Mouse (Mus musculus) heart, embryonic 14.5 days (tissue): ENCODE data around the gene Ubl7. TPM values are rescaled to one million over a fixed set of nuclear protein-coding genes. Genes with fewer than 3 reads are reported as not detected.
"Not testable (repeated sequence)": the region's sequence is repeated elsewhere in the genome, so short reads cannot be mapped to it uniquely, and the experiment has no call there.

Experiments
- ATAC-seq: fragments of 200-750 bp; cut with Nextera tagmentation; 2 replicates; pipeline ENCODE4 v1.8.0; 2017; ENCODE audit warnings: low read depth, moderate TSS enrichment; ENCODE audit not compliant: insufficient number of reproducible peaks, insufficient read depth, low FRiP score
- H3K27ac ChIP-seq, 2 experiments: fragments of 200-500 bp in 1 of 2; fragments of 300-500 bp in 1 of 2; sonication (generic) in 1 of 2; replicated peaks in 1 of 2; 2 replicates each; pipeline ENCODE4 v1.5.1; 2012 to 2014; ENCODE audit warnings: low read depth in 2 of 2, low read length in 2 of 2, control low read depth in 1 of 2, mild to moderate bottlenecking in 1 of 2, mixed read lengths in 1 of 2; ENCODE audit not compliant: control insufficient read depth in 1 of 2, insufficient read depth in 1 of 2
- H3K27me3 ChIP-seq: fragments of 300-500 bp; sonication (generic); 2 replicates; pipeline ENCODE4 v1.6.1; 2014; ENCODE audit warnings: mild to moderate bottlenecking, low read length, control low read depth; ENCODE audit not compliant: control insufficient read depth, insufficient read depth
- H3K36me3 ChIP-seq: fragments of 300-500 bp; sonication (generic); 2 replicates; pipeline ENCODE4 v1.6.1; 2014; ENCODE audit warnings: mild to moderate bottlenecking, control low read depth, low read length, mixed read lengths; ENCODE audit not compliant: control insufficient read depth, insufficient read depth
- H3K4me1 ChIP-seq, 2 experiments: fragments of 200-500 bp in 1 of 2; fragments of 300-500 bp in 1 of 2; sonication (generic) in 1 of 2; 2 replicates each; pipeline ENCODE4 v1.6.1; 2012 to 2014; ENCODE audit warnings: low read length in 2 of 2, control low read depth in 1 of 2, mixed read lengths in 1 of 2; ENCODE audit not compliant: control insufficient read depth in 2 of 2, insufficient read depth in 2 of 2
- H3K4me2 ChIP-seq: fragments of 300-500 bp; sonication (generic); 2 replicates; pipeline ENCODE4 v1.6.1; 2014; ENCODE audit warnings: mild to moderate bottlenecking, low read length
- H3K4me3 ChIP-seq, 2 experiments: fragments of 200-500 bp in 1 of 2; fragments of 300-500 bp in 1 of 2; sonication (generic) in 1 of 2; 2 replicates each; pipeline ENCODE4 v1.5.1; 2012 to 2014; ENCODE audit warnings: low read length in 2 of 2, mild to moderate bottlenecking in 2 of 2, control low read depth in 1 of 2, low read depth in 1 of 2, moderate library complexity in 1 of 2; ENCODE audit not compliant: control insufficient read depth in 1 of 2, insufficient read depth in 1 of 2
- H3K9ac ChIP-seq: fragments of 300-500 bp; sonication (generic); 2 replicates; pipeline ENCODE4 v1.6.1; 2014; ENCODE audit warnings: mild to moderate bottlenecking, low read length
- H3K9me3 ChIP-seq: fragments of 300-500 bp; sonication (generic); 2 replicates; pipeline ENCODE4 v1.6.1; 2016; ENCODE audit warnings: low read length, control low read depth; ENCODE audit not compliant: control insufficient read depth
- WGBS: fragments of 180-500 bp; shearing (Covaris S2); extraction: QIAGEN DNeasy Blood & Tissue Kit; methylation state at CpG from one replicate; pipeline ENCODE4 v1.1.7; 2014; 5-methylcytosine and 5-hydroxymethylcytosine counted together
- polyA plus RNA-seq: library from polyadenylated mRNA; unstranded; fragments of >200 nt; fragmentation: Nextera tagmentation; extraction: Ambion mirVana; gene quantifications from 2 replicates; pipeline ENCODE4 v1.2.1, GENCODE M21; 2014

Gene Ubl7
- polyA plus RNA-seq, 1 experiment from 2014 or later = 107 TPM

DNA sequence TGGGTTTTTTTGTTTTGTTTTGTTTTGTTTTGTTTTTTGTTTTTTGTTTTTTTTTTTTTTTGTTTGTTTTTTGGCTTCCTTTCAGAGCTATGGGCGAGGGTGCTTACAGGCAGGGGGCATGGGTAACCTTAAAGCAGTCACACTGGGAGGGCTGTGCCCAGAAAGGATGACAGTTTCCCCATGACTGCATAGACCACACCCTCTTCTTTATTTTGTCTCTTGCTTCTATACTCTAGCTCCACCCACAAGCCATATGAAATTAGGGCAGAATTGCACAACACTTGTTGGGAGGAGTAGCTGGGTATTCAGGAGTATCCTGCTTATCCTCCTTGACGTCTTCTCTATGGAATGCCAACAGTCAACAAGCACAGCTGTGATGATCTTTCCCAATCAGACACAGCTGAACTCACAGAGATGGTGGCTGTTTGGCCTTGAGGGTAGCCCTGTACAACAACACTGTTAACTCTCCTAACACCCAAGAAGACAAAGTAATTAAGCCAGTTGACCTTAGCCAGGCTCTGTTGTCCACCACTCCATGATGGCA lies 40.4 kb upstream of the Ubl7 start:
- Histone ChIP-seq H3K9ac (no peak overlapping the region), H3K4me1 (no peaks in the 10 kb centered on the region), H3K27me3 (no peaks in the 10 kb centered on the region), H3K36me3 (no peaks in the 10 kb centered on the region), H3K27ac (no peak overlapping the region), H3K4me3 (no peak overlapping the region), H3K9me3 (no peaks in the 10 kb centered on the region), H3K4me2 (no peak overlapping the region)
- ATAC-seq = no peak
- 54% methylated on average over 2 of the region's 2 CpGs for WGBS

DNA sequence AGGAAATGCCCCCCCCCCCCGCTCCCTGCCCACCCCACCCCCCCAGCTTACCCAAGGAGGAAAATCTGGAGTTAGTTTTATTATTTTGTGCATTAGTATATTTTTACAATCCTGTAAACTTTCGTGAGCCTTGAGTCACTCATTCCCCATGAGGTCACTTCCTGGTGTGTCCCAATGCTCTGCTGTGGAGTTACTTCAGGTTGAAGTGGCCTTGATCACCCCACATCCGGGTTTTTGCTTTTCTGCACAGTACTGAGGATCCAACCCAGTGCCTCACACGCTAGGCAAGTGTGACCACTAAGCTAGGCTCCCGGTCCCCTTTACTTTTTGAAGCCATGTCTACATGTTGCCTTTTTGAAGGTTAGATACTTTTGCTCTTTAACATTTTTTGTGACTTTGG lies 36.6 kb upstream of the Ubl7 start:
- no peak for ATAC-seq
- Histone ChIP-seq H3K4me2 (no peak overlapping the region), H3K27me3 (no peaks in the 10 kb centered on the region), H3K27ac (no peak overlapping the region), H3K36me3 (no peaks in the 10 kb centered on the region), H3K9ac (no peak overlapping the region), H3K4me1 (no peaks in the 10 kb centered on the region), H3K4me3 (no peak overlapping the region), H3K9me3 (no peaks in the 10 kb centered on the region)
- 63% methylated on average over 5 of the region's 5 CpGs for WGBS

DNA sequence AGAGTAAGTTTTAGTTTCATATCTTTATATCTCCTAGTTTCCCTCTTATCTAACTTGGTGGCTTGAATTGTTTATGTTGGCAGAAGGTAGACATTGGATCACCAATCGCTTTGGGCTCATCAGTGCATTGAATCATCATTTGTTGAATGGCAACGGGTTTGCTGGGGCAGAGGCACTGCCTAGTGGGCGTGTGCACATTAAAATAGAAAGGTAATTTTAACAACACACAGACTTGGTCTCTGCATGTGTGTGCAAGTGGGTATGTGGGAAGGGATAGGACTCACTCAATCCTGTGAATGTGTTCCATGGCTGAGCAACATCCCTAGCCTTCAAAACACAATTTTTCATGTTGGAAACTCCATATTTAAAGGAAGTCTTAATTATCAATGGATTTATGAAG lies 35.8 kb upstream of the Ubl7 start:
- no peaks in the 10 kb centered on the region for H3K27me3 ChIP-seq
- ATAC-seq = no peak
- H3K9me3 ChIP-seq = no peaks in the 10 kb centered on the region
- H3K4me1 ChIP-seq = no peaks in the 10 kb centered on the region
- 60% methylated on average over 3 of the region's 3 CpGs for WGBS
- H3K27ac ChIP-seq = no peak overlapping the region
- no peak overlapping the region for H3K9ac ChIP-seq
- H3K36me3 ChIP-seq = no peaks in the 10 kb centered on the region
- no peak overlapping the region for H3K4me2 ChIP-seq
- H3K4me3 ChIP-seq = no peak overlapping the region

DNA sequence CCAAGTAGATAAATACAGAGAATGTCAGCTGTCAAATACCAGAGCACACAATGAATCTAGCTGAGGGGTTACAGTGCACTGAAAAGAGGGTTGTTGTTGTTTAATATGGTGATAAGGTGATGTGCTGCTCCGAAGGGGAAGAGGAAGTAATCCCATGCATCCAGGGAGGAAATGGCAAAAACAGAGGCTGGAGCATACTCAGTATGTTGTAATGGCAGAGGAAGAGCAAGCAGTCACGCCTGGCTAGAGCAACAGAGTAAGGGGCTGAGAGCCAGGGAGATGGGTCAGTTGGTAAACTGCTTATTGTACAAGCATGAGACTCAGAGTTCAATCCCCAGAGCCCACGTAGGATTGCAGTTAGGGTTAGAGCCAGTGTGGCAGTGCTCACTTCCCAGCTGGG lies 31.6 kb upstream of the Ubl7 start:
- Histone ChIP-seq H3K27me3 (no peaks in the 10 kb centered on the region), H3K4me3 (no peak overlapping the region), H3K27ac (no peak overlapping the region), H3K9ac (no peak overlapping the region), H3K36me3 (no peaks in the 10 kb centered on the region), H3K4me2 (no peak overlapping the region), H3K4me1 (no peaks in the 10 kb centered on the region), H3K9me3 (no peaks in the 10 kb centered on the region)
- 36% methylated on average over 3 of the region's 3 CpGs for WGBS
- no peak for ATAC-seq

DNA sequence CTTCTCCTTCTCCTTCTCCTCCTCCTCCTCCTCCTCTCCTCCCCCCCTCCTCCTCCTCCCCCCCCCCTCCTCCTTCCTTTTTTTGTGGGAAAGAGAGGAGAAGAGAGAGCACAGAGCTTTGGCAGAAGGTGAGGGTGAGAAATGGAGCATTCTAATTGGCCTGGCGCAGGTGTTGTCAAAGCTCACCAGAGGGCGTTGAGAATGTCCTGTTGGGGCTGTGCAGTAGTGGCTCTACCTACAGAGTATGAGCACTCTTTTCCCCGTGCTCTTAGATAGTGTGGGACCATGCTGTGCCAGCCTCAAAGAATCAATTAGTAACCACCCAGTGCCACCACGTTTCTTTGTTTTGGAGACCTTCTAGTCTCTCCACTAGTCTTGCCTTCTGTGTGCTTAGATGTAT lies 30.5 kb upstream of the Ubl7 start:
- Histone ChIP-seq H3K4me2 (no peak overlapping the region), H3K36me3 (no peaks in the 10 kb centered on the region), H3K4me1 (no peaks in the 10 kb centered on the region), H3K27ac (no peak overlapping the region), H3K9me3 (no peaks in the 10 kb centered on the region), H3K9ac (no peak overlapping the region), H3K4me3 (no peak overlapping the region), H3K27me3 (no peaks in the 10 kb centered on the region)
- WGBS = 19% methylated on average over 4 of the region's 4 CpGs
- no peak for ATAC-seq

DNA sequence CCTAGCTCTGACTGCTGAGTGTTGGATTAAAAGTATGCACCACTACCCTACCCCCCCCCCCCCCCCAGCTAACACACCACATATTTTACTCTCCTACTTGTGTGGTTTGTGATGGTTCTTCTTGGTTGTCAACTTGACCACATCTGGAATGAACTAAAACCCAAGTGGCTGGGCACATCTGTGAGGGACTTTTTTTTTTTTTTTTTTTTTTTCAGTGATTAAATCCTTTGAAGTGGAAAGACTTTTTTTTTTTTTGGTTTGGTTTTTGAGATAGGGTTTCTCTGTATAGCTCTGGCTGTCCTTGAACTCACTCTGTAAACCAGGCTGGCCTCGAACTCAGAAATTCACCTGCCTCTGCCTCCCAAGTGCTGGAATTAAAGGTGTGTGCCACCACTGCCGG lies 29.0 kb upstream of the Ubl7 start:
- not testable (repeated sequence) for H3K4me3 ChIP-seq, ATAC-seq
- 69% methylated on average over 2 of the region's 2 CpGs for WGBS

DNA sequence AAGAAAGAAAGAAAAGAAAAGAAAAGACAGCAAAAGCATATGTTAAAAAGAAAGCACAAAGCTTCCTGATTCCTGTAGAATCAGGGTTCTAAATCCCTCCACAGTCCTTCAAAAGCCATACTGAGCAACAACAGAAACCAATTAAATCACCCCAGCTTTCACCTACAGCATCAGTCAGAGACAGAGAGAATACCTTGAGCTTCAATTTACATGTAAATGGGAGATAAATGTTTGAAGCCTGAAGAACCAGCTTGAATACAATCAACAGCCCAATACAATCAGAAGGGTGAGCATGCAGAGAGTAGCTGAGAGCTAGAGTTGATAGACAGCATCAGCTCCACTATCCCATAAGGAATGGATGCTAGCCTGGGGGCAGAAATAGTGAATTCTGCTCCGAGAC lies 27.4 kb upstream of the Ubl7 start:
- no peaks in the 10 kb centered on the region for H3K36me3 ChIP-seq
- 41% methylated on average over 1 of the region's 1 CpGs for WGBS
- H3K4me1 ChIP-seq = peaks cover 0 to 2% of the 10 kb centered on the region in 2 experiments; a peak in 1 of 4 replicates
- no peak overlapping the region for H3K9ac ChIP-seq
- no peak for ATAC-seq
- H3K9me3 ChIP-seq = no peaks in the 10 kb centered on the region
- no peaks in the 10 kb centered on the region for H3K27me3 ChIP-seq
- no peak overlapping the region for H3K27ac ChIP-seq
- H3K4me3 ChIP-seq = no peak overlapping the region
- H3K4me2 ChIP-seq = no peak overlapping the region

More for the DNA sequence above, 29.0 kb upstream of the Ubl7 start:
- not testable (repeated sequence) for H3K9me3 ChIP-seq, H3K4me2 ChIP-seq, H3K9ac ChIP-seq, H3K27me3 ChIP-seq, H3K36me3 ChIP-seq, H3K4me1 ChIP-seq, H3K27ac ChIP-seq

DNA sequence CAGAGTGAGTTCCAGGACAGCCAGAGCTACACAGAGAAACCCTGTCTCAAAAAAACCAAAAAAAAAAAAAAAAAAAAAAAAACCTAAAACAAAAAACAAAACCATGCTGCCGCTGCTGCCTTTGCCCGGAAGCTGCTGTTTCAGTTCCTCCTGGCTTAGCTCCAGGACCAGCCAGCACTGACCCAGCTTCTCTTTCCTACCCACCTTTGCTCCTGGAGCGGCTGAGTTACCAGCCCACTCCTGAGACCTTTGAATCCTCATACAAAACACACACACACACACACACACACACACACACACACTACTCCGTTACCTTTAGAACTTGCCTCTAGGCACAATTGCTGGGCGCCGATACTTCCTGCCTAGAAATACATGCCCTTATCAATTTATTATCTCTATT lies 22.7 kb upstream of the Ubl7 start:
- H3K36me3 ChIP-seq = no peaks in the 10 kb centered on the region

More for the DNA sequence above, 22.7 kb upstream of the Ubl7 start:
- 39% methylated on average over 6 of the region's 6 CpGs for WGBS
- Histone ChIP-seq H3K27ac (no peak overlapping the region), H3K9ac (no peak overlapping the region), H3K9me3 (no peaks in the 10 kb centered on the region), H3K4me2 (peak overlapping the region; percentile 34; the same call in 1 of the 2 replicates), H3K27me3 (no peaks in the 10 kb centered on the region), H3K4me3 (peak overlapping the region in 1 of 2 experiments; percentile 3; a peak in 2 of 4 replicates), H3K4me1 (peaks cover 0 to 2% of the 10 kb centered on the region in 2 experiments; a peak in 1 of 4 replicates)
- ATAC-seq = no peak
